Mouse (Mus musculus): ENCODE results near the gene Ddx25.

GRCm38 (mm10) chr9:35607647-35608405, 49.5 kb upstream of the Ddx25 start:
- TF ChIP-seq POLR2A (IDR thresholded peaks at IDR 0.05; ENCODE audit: borderline replicate concordance, low read depth, low read length) (no peak), CTCF (IDR thresholded peaks at IDR 0.05; ENCODE audit: low read depth, low read length) (no peak)
